Mouse (Mus musculus) liver, embryonic 16.5 days (tissue): ENCODE measurements at regions not wholly inside any gene's neighbourhood (a gene's known extent, or its start where the extent isn't known, plus 50 kb on each side); places are given as distances from the start of the nearest gene placed in this dataset.

Source experiments
- ATAC-seq: fragments of 200-750 bp; cut with Nextera tagmentation; 2 replicates; pipeline ENCODE4 v1.8.0; 2017; ENCODE audit warnings: low read depth, mild to moderate bottlenecking, moderate number of reproducible peaks, moderate library complexity
- H3K27ac ChIP-seq: fragments of 300-500 bp; sonication (generic); 2 replicates; pipeline ENCODE4 v1.5.1; 2014; ENCODE audit warnings: mild to moderate bottlenecking, low read length
- H3K27me3 ChIP-seq: fragments of 300-500 bp; sonication (generic); 2 replicates; pipeline ENCODE4 v1.6.1; 2014; ENCODE audit warnings: low read depth, low read length, mixed read lengths; ENCODE audit not compliant: control insufficient read depth, insufficient read depth
- H3K36me3 ChIP-seq: fragments of 300-500 bp; sonication (generic); 2 replicates; pipeline ENCODE4 v1.6.1; 2014; ENCODE audit warnings: mild to moderate bottlenecking; ENCODE audit not compliant: control insufficient read depth, insufficient read depth
- H3K4me1 ChIP-seq: fragments of 300-500 bp; sonication (generic); 2 replicates; pipeline ENCODE4 v1.6.1; 2014; ENCODE audit warnings: low read depth, low read length, mixed read lengths; ENCODE audit not compliant: control insufficient read depth
- H3K4me2 ChIP-seq: fragments of 300-500 bp; sonication (generic); 2 replicates; pipeline ENCODE4 v1.6.1; 2014; ENCODE audit warnings: low read depth, low read length, mixed read lengths
- H3K4me3 ChIP-seq: fragments of 300-500 bp; sonication (generic); 2 replicates; pipeline ENCODE4 v1.5.1; 2014; ENCODE audit warnings: low read depth, mild to moderate bottlenecking, low read length
- H3K9ac ChIP-seq: fragments of 300-500 bp; sonication (generic); 2 replicates; pipeline ENCODE4 v1.6.1; 2014; ENCODE audit warnings: low read depth, low read length
- H3K9me3 ChIP-seq: fragments of 300-500 bp; sonication (generic); replicated peaks from 2 replicates; pipeline ENCODE4 v1.6.1; 2016; ENCODE audit warnings: low read length; ENCODE audit not compliant: control insufficient read depth
- WGBS: fragments of 180-500 bp; shearing (Covaris S2); extraction: QIAGEN DNeasy Blood & Tissue Kit; methylation state at CpG from one replicate; pipeline ENCODE4 v1.1.7; 2014; ENCODE audit not compliant: insufficient replicate concordance; 5-methylcytosine and 5-hydroxymethylcytosine counted together

DNA sequence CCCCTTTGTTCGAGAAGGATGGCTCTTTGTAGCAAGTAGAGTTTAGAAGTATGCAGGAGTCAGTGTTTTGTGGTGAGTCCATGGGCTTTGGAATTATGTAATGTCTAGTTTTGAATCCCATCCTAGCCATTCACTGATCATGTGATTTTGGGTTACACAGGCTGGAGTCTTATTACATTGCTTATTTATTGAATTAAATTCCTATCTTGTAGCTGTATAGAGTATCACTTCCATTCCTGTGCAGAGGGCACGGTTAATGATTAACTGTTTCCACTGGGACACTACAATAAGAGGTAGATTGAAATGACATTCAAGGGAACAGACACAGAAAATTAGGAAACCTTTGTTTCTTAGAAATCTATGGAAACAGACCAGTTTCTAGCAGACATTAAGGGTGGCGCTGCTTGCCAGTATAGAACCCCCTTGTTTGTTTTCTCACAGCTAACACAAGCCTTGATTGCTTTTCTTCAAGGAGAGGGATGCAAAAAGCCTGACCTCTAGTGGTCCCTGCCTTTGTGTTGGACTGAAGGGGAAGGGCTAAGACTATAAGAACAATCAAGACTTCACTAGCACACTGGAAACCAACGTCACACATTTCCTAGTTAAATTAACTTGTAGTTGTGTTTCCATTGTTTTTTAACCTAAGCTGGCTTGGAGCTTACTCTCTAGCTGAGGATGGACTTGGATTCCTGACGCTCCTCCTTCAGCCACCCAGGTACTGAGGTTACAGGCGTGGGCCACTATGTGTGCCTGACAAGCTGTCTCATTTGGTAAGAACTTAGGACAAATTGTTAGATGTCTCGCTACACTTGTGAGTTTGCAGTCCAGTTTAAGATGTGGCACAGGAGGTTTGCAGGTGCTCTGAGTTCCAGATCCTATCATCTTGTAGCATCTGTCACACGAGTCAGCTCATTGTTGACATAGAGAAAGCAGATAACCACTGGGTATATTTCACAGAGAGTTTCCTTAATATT, 219.1 kb upstream of the Tprg start:
- Histone ChIP-seq H3K27ac (no peak overlapping the region), H3K4me2 (no peak overlapping the region), H3K4me1 (peaks cover 3% of the 10 kb centered on the region), H3K9me3 (no peaks in the 10 kb centered on the region), H3K4me3 (no peak overlapping the region), H3K27me3 (no peaks in the 10 kb centered on the region), H3K9ac (no peak overlapping the region), H3K36me3 (no peaks in the 10 kb centered on the region)
- 31% methylated on average over 8 of the region's 8 CpGs for WGBS
- ATAC-seq, result no peak

DNA sequence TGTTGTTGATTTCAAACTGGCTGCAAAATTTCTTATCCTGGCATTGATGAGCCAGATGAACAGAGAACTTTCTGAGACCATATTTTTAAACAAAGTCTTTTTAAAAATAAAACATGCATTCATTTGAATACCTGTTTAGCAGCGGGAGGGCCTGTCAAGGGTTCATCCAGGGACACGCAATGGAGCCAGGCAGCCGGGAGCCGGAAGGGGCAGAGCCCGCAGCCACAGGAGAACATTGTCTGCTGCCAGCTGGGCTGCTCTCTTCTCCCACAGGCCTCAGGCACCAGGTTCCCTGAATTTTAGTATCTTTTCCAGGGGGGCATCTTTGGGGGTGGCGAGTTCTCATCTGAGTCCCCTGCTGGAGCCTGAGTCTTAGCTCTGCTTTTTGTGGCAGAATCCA, 205.8 kb upstream of the Tprg start:
- Histone ChIP-seq H3K36me3 (no peaks in the 10 kb centered on the region), H3K4me1 (no peaks in the 10 kb centered on the region), H3K27me3 (no peaks in the 10 kb centered on the region), H3K9ac (no peak overlapping the region), H3K27ac (no peak overlapping the region), H3K9me3 (no peaks in the 10 kb centered on the region), H3K4me2 (no peak overlapping the region), H3K4me3 (no peak overlapping the region)
- WGBS, result 79% methylated on average over 6 of the region's 6 CpGs
- ATAC-seq, result no peak

DNA sequence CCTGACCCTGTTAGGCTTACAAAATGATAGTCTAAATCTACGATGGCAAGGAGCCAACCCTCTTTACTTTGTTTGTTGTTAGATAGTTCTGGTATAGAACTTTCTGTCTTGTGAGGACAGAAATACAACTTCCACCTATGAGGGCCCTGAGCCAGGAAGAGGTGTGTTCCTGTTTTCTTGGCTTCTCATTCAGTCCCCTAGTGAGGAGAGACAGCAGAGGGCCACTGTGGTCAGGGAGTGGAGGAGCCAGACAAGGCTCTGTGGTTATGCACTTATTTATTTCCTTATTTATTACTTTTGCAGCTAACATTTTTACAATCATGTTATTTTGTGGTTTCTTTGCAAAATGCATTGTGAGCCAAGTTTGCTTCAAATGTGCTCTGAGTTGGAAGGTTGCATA, 202.9 kb upstream of the Tprg start:
- no peak for ATAC-seq
- Histone ChIP-seq H3K4me3 (no peak overlapping the region), H3K9me3 (no peaks in the 10 kb centered on the region), H3K27ac (no peak overlapping the region), H3K36me3 (no peaks in the 10 kb centered on the region), H3K4me2 (no peak overlapping the region), H3K27me3 (no peaks in the 10 kb centered on the region), H3K9ac (no peak overlapping the region), H3K4me1 (no peaks in the 10 kb centered on the region)
- 27% methylated on average over 1 of the region's 1 CpGs for WGBS

DNA sequence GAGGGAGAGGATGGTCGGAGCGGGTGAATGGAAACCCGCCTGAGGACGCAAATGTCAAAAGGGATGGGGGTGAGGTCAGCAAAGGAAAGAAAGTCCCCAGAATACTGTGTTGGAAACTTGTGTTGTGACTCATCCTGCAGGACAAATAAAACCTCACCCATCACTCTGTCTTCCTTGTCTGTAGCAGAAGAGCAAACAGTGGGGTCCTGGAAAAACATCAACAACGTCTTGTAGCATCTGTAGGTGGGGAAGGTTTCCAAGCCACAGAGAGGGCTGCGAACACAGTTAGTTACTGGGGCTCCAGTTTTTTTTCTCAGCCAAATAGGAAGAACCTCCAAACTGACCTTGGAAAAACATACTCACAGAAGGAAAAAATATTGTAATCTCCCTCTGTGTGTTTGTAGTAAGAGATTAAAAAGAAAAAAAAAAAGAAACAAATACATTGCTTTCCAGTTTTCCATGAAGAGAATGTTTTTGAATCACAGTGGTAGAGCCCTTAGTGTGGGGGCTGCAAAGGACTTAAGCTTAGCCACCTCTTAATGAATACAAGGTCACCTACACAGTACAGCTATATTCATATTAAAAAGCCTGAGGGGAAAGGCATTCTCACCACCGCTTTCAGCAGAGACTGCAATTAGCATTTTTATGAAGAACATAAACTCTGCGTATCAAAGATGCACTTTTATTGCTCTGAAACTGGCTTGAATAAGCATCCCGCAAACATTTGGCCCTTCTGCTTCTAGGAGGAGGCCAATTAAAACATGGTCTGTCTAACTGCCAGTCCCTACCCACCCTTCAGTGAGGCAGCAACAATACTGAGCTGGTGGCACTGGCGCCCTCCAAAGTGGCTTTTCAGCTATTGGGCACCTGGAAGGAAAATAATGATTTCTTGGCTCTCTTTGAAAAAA, 198.6 kb upstream of the Tprg start:
- no peak overlapping the region for H3K9ac ChIP-seq
- H3K27ac ChIP-seq, result no peak overlapping the region
- H3K9me3 ChIP-seq, result no peaks in the 10 kb centered on the region
- H3K36me3 ChIP-seq, result no peaks in the 10 kb centered on the region
- no peak overlapping the region for H3K4me2 ChIP-seq
- no peaks in the 10 kb centered on the region for H3K27me3 ChIP-seq
- H3K4me1 ChIP-seq, result no peaks in the 10 kb centered on the region
- WGBS, result 66% methylated on average over 10 of the region's 10 CpGs
- ATAC-seq, result no peak
- H3K4me3 ChIP-seq, result no peak overlapping the region

DNA sequence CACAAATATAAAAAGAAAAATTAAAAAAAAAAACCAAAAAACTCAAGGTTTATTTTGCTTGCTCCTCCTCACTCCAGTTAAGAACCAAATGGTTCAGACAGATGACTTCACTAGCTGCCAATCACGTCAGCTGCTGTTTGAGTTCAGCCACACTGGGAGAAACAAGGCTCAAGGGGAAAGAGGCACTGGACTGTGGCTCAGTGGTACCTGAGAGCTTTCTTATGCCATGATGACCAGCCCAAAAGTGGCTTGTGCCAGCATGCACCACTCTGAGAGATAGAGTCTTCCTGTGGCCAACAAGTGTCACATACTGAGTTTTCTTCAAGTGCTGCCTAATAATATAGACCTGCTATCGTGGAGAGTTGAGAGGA, 198.0 kb upstream of the Tprg start:
- H3K9me3 ChIP-seq, result no peaks in the 10 kb centered on the region
- 61% methylated on average over 2 of the region's 2 CpGs for whole genome bisulfite sequencing
- no peaks in the 10 kb centered on the region for H3K36me3 ChIP-seq
- no peaks in the 10 kb centered on the region for H3K4me1 ChIP-seq
- no peak overlapping the region for H3K9ac ChIP-seq
- no peak for ATAC-seq
- H3K4me2 ChIP-seq, result no peak overlapping the region
- no peak overlapping the region for H3K27ac ChIP-seq
- no peaks in the 10 kb centered on the region for H3K27me3 ChIP-seq
- no peak overlapping the region for H3K4me3 ChIP-seq

DNA sequence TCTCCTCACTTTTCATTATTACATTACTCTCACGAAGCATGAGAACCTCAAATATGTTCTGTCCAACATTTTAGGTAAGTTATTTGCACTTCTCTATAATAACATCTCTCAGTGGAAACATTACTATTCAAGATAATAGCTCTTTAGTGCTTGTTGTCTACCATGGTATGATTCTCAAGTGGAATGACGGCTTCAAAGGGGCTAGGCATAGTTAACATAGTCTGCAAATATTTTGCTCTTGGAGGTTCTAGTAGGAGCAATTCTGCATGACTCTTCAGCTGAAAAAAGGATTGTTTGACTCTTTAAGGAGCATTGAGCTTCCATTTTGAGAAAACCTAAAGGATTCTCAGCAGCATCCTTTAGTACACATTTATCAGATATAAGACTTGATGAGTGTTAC, 182.5 kb upstream of the Tprg start:
- H3K27me3 ChIP-seq, result no peaks in the 10 kb centered on the region
- no peak overlapping the region for H3K4me2 ChIP-seq
- H3K27ac ChIP-seq, result no peak overlapping the region
- no peaks in the 10 kb centered on the region for H3K9me3 ChIP-seq
- no peaks in the 10 kb centered on the region for H3K4me1 ChIP-seq
- WGBS, result 67% methylated on average over 2 of the region's 2 CpGs
- H3K9ac ChIP-seq, result no peak overlapping the region
- no peak overlapping the region for H3K4me3 ChIP-seq
- H3K36me3 ChIP-seq, result no peaks in the 10 kb centered on the region
- no peak for ATAC-seq

DNA sequence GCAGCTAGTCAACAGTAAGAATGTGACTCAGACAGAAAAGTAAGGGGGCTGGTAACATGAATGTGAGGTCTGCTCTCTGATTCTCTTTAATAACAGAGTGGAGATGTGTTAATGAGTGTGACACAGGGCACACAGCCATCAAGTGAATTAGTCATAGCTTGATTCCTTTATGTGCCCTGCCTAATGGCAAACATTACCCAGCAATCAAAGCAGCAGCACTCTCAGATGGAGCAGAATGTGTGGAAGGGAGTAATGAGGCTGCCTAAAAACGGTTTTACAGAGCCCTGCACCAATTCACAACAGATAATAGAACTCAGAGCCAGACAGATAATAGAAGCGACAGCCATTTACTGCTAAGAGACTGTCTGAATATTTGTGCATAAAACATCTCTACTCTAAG, 182.0 kb upstream of the Tprg start:
- 40% methylated on average over 2 of the region's 2 CpGs for WGBS
- Histone ChIP-seq H3K4me2 (no peak overlapping the region), H3K27ac (no peak overlapping the region), H3K9ac (no peak overlapping the region), H3K27me3 (no peaks in the 10 kb centered on the region), H3K4me3 (no peak overlapping the region), H3K9me3 (no peaks in the 10 kb centered on the region), H3K4me1 (no peaks in the 10 kb centered on the region), H3K36me3 (no peaks in the 10 kb centered on the region)
- ATAC-seq, result no peak

DNA sequence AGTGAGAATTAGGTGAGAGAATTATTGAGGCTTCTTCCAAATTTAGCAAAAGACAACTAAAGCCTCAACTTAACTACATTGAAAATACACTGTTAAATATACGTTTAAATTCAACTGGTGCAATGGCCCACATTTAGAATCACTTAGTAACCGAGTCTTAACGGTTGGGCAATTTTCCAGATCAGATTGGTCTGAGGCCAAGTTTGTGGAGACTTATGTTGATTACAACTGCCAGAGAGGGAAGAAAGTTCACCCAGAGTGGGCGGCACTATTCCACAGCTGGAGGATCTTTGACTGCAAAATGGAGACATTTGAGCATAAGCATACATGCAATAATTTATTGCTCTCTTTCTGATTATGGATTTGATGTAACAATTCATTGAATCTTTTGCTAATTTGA, 146.5 kb upstream of the Tprg start:
- no peak overlapping the region for H3K9ac ChIP-seq
- WGBS, result 49% methylated on average over 4 of the region's 4 CpGs
- no peak overlapping the region for H3K27ac ChIP-seq
- no peaks in the 10 kb centered on the region for H3K36me3 ChIP-seq
- H3K4me3 ChIP-seq, result no peak overlapping the region
- ATAC-seq, result no peak
- H3K4me2 ChIP-seq, result no peak overlapping the region
- no peaks in the 10 kb centered on the region for H3K27me3 ChIP-seq
- no peaks in the 10 kb centered on the region for H3K9me3 ChIP-seq
- no peaks in the 10 kb centered on the region for H3K4me1 ChIP-seq

DNA sequence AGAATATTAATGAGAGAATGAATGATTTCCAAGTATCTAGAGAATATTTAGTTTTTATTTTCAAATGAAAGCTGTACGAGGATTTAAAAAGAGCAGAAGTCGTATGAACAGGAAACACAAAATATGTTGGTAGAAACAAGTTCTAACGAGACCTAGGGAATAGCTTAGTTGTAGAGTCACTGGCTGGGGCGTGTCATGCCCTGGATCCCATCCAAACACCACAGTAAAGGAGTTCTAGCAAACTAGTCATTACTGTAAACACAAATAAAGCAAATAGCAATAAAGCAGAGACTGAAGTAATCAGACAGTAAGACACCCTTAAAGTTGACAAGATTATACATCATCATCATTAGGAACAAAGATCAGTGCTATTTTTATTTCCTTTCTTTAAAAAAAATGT, 139.1 kb upstream of the Tprg start:
- H3K27ac ChIP-seq, result no peak overlapping the region
- H3K4me1 ChIP-seq, result no peaks in the 10 kb centered on the region
- no peaks in the 10 kb centered on the region for H3K27me3 ChIP-seq
- no peak overlapping the region for H3K4me3 ChIP-seq
- H3K9me3 ChIP-seq, result no peaks in the 10 kb centered on the region
- no peaks in the 10 kb centered on the region for H3K36me3 ChIP-seq
- no peak for ATAC-seq
- no peak overlapping the region for H3K4me2 ChIP-seq
- 54% methylated on average over 4 of the region's 4 CpGs for WGBS
- no peak overlapping the region for H3K9ac ChIP-seq
